Mouse (Mus musculus): Measurements from ENCODE around the gene Rspry1.

The Rspry1 gene

DNA sequence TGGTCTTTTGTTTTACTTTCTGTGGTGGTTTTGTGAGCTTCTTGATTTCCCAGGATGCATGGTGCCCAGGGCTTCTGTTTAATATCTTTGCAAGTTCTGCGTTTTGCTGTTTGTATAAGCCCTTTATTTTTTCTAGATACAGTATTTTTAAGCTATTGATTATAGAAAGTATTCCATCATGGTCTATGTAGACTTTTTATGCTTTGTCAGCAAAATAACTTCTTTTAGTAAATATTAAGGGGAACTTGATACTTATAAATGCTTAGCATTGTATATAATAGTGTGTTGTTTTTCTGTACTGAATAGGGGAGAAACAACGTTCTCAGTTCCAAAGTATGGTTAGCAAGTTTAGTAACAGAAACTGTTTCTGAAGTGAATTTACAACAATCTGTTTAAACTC, 2.3 kb downstream of the Rspry1 start:
- 49% methylated on average over 2 of the region's 2 CpGs for WGBS

DNA sequence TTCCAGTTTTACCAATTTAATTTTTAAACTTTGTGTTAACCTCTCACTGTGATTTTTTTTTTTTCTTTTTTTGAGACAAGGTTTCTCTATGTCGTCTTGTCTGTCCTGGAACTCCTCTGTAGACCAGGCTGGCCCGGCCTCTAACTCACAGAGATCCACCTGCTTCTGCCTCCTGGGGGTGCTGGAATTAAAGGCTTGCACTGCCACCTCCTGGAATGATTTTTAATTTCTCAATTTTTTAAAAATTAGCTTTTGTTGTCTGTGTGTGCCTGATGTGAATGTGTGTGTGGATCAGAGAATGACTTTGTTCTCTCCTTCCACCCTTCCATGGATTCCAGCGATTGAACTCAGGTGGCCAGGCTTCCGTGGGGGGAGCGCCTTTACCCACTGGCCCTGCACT, 5.3 kb downstream of the Rspry1 start:
- WGBS = 90% methylated on average over 5 of the region's 5 CpGs

DNA sequence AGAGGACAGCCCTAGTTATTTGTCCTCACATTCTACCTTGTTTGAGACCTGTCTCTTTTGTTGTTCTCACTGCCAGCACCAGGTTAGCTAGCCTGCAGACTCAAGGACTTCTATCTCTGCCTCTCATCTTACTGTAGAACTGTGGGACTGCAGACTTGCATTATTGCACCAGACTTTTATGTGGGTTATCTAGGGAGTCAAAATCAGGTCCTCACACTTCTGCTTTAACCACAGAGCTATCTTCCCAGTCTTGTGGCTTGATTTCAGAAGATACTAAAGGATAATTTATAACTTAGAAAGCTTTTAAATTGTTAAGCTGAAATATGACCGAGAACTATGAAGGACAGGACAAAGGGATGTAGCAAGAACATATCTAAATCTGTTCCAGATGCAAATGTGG, 23.1 kb downstream of the Rspry1 start:
- 78% methylated on average over 1 of the region's 1 CpGs for WGBS

DNA sequence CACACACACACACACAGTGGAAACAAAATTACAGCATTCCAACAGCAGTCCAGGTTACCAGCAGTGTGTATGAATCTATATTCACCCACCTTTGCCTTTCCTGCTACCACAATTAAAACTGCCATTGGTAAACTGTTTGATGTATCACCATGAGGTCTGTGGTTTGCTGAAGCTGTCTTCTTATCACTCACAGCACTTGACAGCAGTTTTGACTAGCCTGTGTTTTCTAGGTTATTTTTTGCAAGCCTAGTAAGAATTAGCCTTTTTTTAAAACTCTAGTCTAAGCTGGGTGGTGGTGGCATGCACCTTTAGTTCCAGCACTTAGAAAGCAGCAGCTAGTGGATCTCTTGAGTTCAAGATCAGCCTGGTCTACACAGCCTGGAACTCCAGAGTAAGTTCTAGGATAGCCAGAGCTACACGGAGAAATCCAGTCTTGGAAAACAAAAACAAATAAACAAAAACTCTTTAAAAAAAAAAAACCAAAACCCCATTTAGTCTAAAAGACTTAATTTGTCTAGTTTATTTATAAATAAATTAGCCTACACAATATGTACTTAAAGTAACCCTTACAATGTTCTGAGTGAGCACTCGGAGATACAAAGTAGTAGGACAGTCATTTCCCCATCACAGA, 31.9 kb downstream of the Rspry1 start:
- WGBS = 75% methylated on average over 2 of the region's 2 CpGs

DNA sequence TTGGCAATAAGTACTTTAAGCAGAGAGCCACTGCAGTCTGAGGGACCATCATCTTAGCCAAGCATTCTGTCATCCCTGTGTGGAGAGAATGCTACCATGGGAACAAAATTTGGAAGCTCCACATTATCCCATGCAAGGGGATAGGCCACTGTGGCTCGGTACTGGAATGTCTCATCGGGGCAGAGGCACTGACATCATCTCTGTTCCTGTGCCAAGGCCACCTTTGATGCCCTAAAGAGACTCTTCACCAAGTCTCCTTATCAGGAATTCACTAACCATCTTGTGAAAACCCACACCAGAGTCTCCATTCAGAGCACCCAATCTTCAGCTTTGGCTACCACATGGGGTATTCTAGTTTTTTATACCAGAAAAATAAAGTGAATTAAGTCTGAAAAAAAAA, 39.4 kb downstream of the Rspry1 start:
- 79% methylated on average over 2 of the region's 2 CpGs for WGBS

DNA sequence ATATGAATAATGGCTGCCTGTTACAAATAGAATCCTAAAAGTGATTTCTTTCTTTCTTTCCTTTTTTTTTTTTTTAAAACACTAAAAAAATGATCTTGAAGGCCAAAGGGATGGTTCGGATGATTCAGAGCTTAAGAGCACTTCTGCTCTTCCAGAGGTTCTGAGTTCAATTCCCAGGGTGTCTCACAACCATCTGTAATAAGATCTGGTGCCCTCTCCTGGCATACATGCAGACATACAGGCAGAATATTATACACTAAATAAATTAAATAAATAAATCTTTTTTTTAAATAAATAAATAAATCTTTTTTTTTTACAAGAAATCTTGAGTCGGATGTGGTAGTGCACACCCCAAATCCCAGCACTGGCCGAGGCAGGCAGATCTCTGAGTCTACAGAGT, 40.2 kb downstream of the Rspry1 start:
- WGBS = 88% methylated on average over 3 of the region's 3 CpGs

DNA sequence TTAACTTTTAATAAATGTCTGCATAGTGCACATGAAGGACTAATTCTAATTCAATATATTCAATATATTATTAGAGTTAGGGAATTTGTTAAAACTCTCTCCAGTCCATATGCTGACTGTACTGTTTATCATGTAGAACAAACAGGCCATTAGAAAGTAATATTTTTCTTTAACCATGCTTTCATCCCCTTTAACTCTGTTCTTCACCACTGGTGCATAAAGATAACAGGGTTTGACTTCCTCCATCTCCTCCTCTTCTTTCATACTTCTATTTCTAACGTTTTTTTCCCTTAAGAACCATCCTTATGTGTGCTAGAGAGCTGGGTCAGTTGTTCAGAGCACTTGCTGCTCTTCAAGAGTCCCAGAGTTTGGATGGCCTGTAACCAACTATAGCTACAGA, 43.5 kb downstream of the Rspry1 start:
- WGBS = 55% methylated on average over 1 of the region's 1 CpGs

DNA sequence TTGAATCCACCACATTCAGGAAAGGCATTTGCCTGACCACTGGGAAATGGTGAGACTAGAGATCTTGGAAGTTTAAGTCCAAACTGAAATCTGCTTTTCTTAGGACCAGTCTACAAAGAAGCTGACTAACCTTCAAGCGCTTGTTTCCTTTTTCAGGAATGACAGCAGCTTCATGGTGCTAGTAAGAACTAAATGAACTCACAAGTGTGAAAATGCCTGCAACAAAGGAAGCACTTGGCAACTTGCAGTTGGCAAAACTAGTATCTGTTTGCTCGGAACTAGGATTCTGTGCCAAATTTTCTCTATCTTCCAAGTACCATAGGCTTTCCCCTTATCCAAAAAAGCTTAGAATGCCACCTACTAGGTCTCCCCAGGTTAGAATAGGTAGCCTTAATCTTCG, 44.4 kb downstream of the Rspry1 start:
- WGBS = 50% methylated on average over 3 of the region's 3 CpGs

DNA sequence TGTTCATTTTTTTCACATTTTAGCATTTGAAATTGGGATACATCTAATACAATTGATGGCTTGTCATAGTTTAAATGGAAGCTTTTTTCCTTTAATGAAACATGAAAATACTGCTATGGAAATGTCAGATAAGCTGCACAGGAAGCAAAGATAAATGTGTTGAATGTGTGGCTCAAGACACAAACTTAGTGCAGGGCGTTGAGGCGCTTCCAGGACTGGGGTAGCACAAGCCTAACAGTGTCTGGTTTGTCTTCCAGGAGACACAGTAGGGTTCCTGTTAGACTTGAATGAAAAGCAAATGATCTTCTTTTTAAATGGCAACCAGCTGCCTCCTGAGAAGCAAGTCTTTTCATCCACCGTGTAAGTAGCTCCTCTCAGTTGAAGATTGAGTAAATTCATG, 47.8 kb downstream of the Rspry1 start:
- 68% methylated on average over 3 of the region's 3 CpGs for WGBS

DNA sequence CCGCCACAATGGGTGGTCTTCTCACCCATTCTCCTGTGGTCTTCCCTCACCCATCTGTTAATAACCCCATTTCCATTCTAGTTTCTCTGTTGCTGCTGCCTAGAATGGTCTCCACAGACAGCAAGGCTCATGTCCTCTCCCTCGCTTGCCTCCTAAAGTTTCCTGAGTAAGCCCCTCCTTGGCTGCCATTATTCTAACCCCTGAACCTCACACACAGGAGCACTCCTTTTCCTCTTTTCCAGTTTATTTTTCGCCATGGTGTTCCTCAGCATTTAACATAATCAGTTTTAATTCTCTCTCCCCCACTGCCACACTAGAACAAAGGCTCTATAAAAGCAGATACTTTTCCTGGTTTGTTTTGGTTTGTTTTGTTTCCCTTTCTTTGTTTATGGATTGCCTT, 51.2 kb downstream of the Rspry1 start:
- WGBS = 84% methylated on average over 3 of the region's 3 CpGs

DNA sequence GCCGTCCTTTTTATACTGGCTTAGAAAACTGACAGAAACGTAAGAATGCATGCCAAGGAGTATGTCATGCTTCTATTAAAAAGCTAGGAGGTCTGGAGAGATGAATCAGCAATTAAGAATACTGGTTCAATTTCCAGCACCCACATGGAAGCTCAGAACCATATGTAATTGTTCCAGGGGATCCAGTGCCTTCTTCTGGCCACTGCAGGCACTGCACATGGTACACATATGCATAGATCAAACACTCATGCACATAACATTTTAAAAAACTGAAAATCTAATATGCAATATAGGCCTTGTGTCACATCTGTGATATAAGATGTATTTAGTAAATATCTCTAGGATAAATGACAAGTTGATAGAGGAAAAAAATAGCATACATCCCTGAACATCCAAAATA, 56.3 kb downstream of the Rspry1 start:
- 59% methylated on average over 2 of the region's 2 CpGs for WGBS

DNA sequence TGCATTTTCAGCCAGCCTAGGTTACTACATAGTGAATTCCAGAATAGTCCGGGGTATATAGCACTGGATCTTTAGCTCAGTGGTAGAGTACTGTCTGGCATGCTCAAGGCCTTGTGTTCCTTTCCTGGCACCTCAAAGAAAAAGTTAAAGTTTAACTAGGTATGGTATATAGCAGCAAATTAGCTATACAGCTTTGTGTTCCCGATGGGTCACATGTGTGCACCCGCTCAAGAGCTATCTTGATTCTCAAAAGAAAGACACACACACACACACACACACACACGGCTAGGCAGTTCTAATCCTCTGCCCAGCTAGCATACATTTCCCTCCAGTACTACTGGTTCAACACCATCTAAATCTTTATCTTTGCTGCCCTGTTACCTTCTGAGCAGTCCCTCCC, 58.7 kb downstream of the Rspry1 start:
- 95% methylated on average over 4 of the region's 4 CpGs for WGBS

DNA sequence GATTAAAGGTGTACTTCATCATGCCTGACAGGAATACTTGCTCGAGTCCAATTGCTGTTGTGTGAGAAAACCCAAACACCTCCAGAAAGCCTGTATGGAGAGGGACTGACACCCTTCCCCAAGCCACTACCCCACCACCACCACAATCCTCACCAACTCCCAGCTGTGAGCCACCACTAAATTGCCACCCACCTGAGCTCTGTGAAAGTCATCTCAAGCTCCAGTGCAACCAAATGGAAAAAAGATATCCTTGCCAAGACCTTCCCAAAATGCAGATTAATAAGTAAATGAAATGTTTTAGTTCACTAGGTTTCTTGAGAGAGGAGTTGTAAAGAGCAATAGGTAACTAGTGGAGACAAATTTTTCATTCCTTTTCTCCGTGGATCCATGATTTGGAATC, 63.0 kb downstream of the Rspry1 start:
- 68% methylated on average over 2 of the region's 2 CpGs for WGBS

DNA sequence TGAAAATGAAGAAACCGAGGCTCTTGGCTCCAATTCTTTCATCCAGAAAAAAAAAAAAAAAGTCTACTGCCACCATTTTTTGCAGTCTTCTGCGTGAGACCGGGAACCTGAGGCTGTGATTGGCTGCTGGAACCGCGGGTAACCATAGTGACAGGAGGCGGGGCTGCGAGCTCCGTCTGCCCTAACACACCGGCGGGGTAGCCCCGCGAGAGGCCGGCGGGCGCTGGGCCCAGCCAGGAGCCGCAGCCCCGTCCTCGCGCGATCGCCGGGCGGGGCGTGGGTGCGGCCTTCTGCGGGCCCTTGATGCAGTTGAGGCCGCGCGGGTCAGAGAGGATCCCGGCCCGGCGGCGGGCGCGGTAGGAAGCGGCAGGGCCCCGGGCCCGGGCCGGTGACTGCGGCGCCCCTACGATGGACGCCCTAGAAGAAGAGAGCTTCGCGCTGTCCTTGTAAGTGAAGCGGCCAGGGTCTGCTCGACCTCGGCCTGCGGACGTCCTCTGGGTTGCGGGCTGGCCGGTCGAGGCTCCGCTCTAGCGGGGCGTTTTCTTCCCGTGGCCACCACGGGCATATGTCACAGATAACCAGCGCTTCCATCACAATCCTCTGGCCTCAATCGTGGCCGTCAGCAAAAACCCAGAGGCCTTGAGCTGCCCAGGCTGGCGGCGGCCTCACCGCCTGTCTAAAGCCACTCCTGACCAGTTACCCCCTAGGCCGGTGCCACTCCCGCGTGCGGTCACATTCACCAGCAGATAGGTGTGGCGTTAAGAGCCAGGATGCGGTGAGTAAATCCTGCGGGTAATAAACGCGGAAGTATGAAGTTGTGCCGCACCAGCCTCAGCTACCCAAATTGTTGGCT, 64.9 kb downstream of the Rspry1 start, which contains the start of gene Arl2bp:
Gene Arl2bp (plus strand): TSS at position 145 of the 853 bp plus-strand sequence.
- WGBS = under 1% methylated on average over 73 of the region's 74 CpGs

DNA sequence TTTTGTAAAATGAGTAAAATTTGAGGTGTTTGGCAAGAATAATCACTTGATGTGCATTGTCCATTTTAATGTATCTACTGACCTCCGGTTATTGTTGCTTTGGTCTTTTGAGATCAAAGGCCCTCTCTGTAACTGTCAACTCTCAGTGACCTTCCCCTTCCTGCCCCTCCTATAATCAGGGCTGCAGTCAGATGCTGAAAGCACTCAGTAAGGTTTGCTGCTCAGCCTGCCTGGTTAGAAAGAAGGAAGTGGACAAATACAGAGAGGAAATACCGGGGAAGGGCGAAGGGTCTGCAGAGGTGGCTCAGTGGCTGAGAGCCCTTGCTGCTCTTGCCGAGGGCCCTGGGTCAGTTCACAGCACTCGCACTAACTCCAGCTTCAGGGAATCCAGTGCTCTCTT, 72.6 kb downstream of the Rspry1 start:
- WGBS = 73% methylated on average over 5 of the region's 5 CpGs

DNA sequence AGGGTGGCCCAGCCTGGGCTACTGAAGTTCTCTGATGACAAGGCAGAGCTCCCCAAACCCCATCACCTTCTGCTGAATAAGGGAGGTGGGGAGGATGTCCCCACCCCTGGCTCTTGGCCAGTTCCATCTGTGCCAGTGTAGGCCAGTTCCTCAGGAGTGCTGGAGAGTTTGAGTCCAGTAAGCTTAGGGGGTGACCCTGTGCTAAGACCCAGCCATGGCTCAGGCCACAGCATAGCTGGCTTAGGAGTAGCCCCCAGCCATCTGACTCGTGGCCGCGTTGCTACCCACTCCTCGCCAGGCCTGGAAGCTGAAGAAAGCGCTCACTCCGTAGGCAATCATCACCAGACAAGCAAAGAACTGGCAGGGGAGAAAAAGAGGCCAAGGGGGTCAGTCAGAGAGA, 74.2 kb downstream of the Rspry1 start:
- 72% methylated on average over 6 of the region's 6 CpGs for WGBS

DNA sequence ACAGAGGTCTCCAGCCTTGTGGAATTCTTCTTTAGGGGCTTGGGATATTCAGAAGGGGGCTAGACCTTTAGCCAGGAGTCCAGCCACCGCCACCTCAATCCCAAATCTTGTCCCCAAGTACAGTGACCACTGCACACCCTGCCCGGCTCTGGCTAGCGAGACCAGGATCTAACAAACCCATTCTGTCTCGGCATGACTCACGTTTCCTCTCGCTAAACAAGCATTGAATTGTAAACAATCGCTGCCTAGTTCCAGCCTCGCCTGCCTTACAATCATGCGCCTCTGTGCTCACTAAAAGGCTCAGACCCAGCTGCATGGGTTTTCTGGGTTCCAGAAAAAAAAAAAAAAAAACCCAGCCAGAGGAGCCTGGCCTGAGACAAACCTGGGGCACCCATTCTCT, 76.8 kb downstream of the Rspry1 start:
- WGBS = 24% methylated on average over 9 of the region's 9 CpGs

DNA sequence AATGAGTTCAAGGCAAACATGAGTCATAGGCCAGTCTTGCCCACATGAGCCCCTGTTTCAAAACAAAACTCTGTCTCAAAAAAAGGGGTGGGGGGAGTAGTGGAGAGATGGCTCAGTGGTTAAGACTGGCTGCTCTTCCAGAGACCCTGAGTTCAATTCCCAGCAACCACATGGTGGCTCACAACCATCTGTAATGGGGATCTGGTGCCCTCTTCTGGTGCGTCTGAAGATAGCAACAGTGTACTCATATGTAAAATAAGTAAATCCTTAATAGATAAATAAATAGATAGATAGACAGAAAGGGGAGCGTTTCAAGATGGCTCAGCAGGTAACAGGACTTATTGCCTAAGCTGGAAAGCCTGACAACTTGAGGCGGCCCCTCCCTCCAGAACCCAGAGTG, 78.7 kb downstream of the Rspry1 start:
- WGBS = 87% methylated on average over 3 of the region's 3 CpGs

DNA sequence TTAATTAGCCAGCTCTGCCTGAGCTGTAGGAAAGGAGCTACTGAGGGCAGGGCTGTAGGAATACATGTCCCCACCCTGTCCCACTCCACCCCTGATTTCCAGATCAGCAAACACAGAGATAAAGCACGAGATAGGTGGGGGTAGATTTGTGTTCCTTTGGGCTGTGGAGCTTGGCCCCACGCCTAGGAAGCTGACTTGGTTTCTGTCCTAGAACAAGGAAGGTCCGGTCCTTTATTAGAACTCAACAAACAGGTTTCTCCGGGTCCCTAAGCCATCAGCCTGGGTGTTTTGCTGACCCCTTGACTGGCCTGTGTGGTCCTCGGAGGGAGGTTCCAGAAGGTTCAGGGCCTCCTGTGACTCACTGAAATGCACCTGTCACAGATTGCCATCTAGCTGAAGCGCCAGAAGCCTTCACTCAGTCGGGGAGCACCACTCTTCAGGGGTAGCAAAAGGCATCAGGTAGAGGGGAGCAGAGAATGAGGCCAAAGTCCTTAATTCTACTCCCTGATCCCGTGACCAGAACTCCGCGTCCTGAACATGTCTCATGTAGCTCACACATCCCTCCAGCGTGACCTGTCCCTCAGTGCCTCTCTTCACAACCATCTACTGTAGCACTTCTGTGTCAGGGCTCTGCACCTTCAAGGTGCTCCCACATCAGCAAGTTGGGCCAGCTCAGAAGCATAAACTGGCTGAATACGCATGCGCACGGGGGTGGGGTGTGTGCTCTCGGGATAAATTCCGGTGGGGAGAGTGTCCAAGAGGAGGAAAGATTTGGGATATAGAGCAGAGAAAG, 81.2 kb downstream of the Rspry1 start:
- 70% methylated on average over 16 of the region's 16 CpGs for WGBS

DNA sequence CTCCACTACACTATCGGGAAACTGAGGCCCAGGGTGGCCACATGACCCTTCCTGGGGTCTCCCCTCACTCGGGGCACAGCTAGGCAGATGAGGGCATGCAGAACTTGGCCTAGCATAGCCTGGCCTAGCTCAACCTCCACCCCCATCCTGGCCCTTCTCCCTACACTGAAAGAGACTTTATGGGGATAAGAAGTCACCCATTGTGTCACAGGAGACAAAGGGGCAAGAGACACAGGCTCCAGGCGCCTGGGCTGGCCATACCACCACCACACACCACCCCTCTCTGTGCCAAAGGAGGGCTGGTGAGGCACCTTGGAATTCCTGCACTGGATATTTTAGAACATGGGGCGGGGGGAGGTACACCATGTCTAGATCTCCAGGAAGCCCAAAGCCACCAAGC, 82.5 kb downstream of the Rspry1 start:
- 67% methylated on average over 4 of the region's 4 CpGs for WGBS

DNA sequence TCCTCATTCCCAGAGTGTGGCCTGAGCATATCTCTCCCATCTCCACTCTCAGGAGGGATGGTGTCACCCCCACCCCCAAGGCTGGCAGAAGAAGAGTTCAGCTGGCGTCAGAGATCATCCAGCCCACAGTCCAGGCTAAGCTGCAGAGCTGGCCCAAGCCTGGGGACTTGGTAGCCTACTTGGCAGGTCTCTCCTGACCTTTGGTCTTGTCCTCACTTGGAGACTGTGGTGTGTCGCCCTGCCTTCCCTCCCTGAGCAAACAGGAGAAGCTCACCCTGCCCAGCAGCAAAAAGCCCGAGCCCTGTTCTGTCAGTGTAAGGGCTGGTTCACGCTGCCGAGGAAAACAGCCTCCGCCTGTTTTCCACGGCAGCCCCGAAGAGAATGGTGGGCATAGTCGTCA, 84.2 kb downstream of the Rspry1 start:
- WGBS = 73% methylated on average over 9 of the region's 9 CpGs

DNA sequence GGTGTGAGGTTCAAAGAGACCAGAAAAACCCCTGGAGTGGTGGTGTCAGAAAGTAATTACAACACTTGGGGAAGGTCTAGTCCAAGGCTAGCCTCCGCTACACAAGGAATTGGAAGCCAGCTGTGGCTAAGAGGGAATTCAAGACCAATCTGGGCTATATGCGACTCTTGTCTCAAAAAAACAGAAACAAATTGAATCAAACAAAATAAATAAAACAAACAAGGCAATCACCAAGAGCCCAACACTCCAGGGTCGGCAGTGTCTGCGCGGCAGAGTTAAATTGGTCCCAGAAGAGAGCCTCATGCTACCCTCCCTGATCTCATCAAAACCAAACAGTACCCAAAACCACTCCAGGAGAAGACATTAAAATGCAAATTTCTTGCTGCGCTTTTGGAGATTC, 93.0 kb downstream of the Rspry1 start:
- 36% methylated on average over 6 of the region's 6 CpGs for WGBS
